Mouse (Mus musculus) spleen, postnatal 4 days (tissue): ENCODE data around the gene Unc5a.

Source experiments
- DNase-seq, 2 experiments: peaks; one replicate each; pipeline ENCODE4 v3.0.0; 2022; ENCODE audit warnings: low spot score in 2 of 2

The Unc5a gene

DNA sequence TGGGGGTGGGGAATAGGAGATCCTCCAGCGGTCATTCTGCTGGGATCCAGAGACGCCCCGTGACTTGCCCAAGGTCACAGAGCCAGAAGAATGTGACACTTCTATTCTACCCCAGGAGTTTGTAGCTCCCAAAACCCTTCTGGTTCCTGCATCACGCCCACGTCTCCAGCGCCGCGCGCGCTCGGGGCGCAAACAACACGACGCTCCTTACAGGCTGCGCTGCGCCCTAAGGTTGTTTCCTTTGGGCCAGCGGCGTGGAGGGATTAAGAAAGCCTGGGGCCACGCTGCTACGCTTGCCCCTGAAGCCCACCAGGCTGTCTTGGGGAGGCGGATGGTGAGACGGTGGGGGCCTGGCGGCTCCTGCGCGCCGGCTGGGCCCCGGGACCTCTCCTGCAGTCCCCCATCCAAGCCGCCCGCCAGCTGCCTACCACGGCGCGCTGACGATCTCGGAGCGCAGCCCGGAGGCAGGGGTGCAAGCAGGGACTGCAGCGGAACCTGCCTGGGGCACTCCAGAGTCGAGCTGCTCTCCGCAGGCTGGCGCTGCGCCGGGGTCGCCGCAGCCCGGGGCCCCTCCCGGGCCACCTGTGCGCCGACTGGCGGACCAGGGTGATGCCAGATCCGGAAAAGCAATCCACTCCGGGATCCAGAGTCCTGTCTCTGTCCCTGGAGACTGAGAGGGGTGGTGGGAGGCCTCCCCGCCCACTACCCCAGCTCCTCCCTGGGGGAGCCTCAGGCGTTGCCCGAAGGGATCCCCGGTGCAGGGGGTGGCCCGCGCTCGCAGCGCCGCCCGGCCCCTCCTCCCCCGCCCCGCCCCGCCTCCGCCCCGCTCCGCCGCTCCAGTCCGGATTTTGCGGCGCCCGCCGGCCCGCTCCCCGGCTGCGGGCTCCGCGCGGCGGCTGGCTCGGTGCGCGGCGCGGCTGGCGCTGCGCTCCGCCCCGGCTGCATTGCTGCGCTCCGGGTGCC lies at the start of gene Unc5a:
Unc5a (plus strand) TSS at position 881 of the 963 bp plus-strand sequence.
- no peak for DNase-seq

GRCm38 (mm10) chr13:54912053-54912452 lies 37.2 kb upstream of the Unc5a start:
- DNase-seq, result no peak

- DNase-seq, result no peak
Observed at GRCm38 (mm10) chr13:54912894-54913621, 36.2 kb upstream of the Unc5a start.

DNA sequence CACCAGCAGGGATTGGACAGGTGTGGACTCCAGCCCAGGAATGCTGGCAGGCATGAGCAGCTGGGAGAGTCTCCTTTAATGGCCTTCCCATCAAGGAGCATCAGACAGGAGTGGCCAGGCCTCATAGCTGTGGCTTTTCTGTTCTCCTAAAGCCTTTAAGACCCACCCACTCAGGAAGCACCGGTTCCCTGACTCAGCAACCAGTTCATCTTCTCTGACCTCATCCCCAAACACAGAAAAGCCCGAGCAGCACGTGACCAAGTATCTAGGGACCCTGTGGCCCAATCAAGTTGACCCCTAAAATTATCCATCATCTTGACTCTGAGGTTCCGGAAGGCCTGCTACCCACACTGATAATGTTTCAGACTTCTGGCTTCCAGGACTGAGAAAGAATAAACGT lies 32.6 kb upstream of the Unc5a start:
- DNase-seq, result no peak

- no peak for DNase-seq
Observed at GRCm38 (mm10) chr13:54918910-54919309, 30.3 kb upstream of the Unc5a start.

DNA sequence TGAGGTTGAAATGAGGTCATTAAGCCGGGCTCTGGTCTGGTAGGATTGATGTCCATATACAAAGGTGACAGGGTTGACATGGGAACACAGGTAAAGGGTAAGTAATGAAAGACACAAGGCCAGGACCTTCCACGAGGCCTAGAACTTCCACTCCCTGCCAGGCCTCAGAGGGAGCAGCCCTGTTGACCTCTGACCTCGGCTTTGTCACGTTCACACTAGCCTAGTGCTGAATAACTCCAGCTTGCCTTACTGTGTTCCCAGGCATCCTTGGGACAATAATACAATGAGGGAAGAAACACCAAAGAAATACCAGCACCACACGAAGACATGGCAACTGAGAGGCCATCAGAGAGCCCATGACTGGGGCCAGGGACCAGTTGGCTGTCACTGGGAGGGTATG lies 29.5 kb upstream of the Unc5a start:
- no peak for DNase-seq

- no peak for DNase-seq
Observed at GRCm38 (mm10) chr13:54921700-54922099, 27.5 kb upstream of the Unc5a start.

DNA sequence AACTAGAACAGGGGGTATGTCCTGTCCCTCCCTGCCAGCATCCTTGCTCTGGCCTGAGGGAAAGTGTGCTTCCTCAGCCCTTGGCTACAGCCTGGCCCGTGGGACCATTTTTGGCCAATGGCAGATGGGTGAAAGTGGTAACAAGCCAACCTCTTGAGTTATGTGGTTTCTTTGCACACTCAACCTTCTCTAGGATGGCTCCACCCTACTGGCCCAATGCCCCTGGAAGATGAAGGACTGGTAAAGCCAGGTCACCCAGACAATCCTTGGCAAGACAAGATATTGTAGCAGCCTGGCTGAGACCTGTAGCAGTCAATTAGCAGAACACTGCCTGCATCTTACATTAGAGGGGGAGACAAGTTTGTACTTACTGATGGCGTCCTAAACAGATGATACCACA lies 25.5 kb upstream of the Unc5a start:
- DNase-seq, result no peak

- no peak for DNase-seq
Observed at GRCm38 (mm10) chr13:54925466-54925865, 23.7 kb upstream of the Unc5a start.

GRCm38 (mm10) chr13:54926654-54927053 lies 22.6 kb upstream of the Unc5a start:
- no peak for DNase-seq

- DNase-seq, result no peak
Observed at GRCm38 (mm10) chr13:54930123-54930522, 19.1 kb upstream of the Unc5a start.

- no peak for DNase-seq
Observed at GRCm38 (mm10) chr13:54934873-54935272, 14.3 kb upstream of the Unc5a start.

DNA sequence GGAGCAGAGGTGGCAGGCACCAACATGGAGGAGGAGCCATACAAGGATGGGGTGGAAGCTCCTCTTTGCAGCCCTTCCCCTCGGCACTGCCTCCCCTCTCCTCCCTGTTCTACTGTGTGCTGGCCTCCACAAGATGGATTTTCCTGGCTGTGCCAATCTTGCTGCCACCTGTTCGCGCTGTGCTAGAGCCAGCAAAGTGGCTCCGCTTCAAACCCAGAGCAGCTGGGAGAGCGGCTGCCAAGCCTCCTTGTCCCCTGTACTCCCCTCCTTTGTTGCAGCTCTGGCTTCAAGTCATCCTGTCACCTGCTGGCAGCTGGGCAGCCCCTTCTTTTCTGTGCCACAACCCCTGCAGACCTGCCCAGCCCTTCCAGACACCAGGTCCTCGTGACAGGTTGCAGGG lies 13.0 kb upstream of the Unc5a start:
- no peak for DNase-seq

- DNase-seq, result no peak
Observed at GRCm38 (mm10) chr13:54937885-54938284, 11.3 kb upstream of the Unc5a start.

- DNase-seq, result no peak
Observed at GRCm38 (mm10) chr13:54938493-54938892, 10.7 kb upstream of the Unc5a start.

DNA sequence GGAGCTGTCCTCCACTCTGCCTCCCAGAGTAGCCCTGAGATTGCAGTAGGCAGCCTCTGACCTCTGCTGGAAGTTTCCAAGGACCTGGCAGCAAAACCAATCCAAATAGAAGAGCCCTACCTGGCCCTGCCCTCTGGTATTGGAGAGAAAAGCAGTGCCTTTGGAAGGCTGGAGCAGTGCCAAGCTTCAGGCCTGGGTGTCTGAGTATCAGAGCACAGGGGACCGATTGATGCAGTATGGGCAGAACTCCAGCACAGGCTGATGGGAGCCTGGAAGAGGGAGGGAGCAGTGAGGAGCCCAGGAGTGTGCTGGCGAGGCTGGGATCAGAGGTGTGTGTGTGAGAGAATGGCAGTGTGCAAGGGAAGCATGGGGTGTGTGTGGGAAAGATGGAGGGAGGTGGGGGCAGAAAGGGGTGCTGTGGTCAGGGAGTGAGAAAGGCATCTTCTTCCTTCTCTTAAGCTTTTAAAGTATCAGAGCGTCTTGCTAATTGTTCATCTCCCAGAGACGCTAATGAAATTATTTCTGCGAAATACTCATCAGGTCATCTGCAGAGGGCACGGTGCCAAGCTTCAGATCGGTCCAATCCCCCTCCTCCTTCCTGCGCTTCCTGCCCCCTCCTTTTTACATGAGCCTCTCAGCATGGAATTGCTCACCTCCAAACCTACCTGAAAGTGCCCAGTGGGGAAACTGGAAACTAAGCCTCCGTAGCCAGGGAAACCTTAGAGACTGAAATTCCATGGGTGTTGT lies 4.6 kb upstream of the Unc5a start:
- no peak for DNase-seq

DNA sequence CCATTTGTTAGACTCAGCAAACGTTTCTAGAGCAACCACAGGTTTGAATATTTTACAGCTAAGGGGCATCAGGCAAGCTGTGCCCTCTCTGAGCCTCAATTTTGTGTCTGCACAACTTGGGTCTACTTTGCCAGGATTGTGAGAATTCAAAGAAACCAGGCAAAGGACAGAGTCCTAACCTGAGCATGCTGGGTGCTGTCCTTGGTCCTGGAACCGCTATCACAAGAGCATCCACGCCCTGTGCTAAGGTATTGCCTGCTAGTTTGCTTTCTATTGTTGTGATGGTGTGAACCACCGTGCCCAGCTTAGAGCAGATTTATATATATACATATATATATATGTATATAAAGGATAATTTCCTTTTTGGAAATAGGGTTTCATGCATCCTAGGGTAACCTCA lies 3.9 kb upstream of the Unc5a start:
- DNase-seq, result no peak

DNA sequence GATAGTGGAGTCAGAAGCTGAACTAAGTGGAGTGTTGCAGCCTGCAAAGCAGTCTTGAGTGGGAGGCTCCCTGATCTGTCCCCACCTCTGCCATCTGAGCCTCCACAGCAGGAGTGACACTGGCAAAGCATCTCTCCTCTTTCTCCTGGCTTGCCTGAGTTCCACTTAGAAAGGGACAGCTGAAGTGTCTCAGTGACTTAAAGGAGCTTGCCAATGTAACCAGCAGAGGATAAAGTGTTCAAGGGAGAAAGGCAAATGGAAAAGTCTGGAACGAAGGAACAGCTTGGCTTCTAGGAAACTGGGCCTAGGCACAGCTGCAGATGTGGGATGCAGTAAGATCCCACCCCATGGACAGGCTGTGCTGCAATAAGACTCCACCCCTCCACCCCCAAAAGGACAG lies 2.8 kb upstream of the Unc5a start:
- DNase-seq, result no peak

DNA sequence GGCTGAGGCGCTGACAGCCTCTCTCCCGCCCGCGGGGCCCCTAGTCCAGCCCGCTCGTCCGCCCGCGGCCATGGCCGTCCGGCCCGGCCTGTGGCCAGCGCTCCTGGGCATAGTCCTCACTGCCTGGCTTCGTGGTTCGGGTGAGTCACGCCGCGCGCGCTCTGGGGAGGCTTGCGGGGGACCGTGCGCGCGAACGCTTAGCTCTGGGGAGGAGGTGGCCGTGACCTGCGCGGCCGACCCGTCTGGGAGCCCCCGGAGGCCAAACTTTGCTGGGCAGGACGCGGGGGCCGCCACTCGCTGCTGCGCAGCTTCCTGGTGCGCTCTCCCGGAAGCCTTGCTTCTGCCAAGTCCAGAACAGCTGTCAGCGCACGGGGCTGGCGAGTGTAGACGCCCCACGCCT lies 381 bp downstream of the Unc5a start:
- no peak for DNase-seq

- DNase-seq, result no peak
Observed at GRCm38 (mm10) chr13:54950131-54950530, 920 bp downstream of the Unc5a start.

DNA sequence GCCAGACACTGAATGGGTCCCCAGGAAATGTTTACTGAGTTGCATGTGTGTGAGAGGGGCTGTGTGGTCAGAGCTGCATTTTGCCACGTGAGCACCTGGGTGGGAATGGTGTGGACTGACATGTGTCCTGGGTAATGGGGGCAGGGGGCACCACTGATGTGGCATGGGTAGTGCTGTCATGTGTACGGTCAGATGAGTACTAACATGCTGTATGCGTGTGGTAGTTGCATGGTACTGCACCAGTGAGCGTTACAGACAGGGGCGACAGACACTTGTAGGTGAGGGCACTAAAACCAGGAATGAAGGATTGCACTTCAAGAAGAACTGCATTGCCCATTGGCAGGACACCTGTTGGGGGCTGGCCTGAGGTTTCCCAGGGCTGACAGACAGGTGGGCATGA lies 2.0 kb downstream of the Unc5a start:
- no peak for DNase-seq

DNA sequence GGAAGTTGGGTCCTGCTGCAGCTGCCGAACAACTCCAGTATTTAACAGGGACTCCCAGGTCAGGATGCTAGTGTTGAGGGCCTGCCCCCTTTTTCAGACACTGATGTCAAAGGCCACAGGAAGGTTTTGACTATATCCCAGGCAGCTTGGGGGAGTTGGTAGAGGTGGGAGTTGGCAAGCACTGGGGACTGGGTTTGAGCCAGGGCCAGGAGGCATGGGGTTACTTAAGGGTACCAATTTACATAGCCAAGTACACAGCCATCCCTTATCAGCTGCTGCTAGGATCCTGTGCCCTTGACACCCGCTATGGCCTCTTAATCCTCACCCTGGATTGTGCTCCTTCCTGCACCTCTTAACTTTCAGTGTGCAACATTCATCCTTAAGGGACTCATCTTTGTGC lies 5.5 kb downstream of the Unc5a start:
- DNase-seq, result no peak
